In the genomic region with DNA sequence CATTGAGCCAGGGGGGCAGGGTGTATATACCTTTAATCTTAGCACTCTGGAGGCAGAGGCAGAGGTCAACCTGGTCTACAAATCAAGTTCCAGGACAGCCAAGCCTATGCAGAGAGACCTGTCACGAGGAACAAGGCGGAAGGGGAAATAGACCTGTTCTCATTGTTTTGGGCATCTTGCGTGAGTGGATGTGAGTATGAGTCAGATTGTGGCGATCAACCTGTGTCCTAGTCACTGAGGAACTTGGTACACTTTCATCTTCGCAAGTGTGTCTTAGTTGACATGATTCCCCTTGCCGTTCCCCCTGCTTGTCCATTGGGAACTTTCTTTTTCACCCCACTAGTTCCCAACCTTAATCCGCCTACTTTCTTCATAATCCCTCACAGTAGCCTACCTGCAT, we compare ENCODE assay signal across 19 mouse cellular contexts. TPM values are rescaled to one million over a fixed set of nuclear protein-coding genes. Genes with fewer than 3 reads are reported as not detected.
DNase-seq lines count a peak whose midpoint lies in the region; ATAC-seq and TF ChIP-seq lines count a peak whose summit lies in the region.
"Had no signal": no experiment of that assay in that cellular context is flagged by ENCODE, and none has a peak within 500 bp of the region (broad histone marks: within the 10 kb centered on the region; RNA-seq: fewer than 3 reads in every experiment).

No protein-coding gene starts in this region.

- peak; percentile 5 for DNase-seq in urinary bladder, postnatal 14 days (ENCODE audit: low spot score)
- no peak for DNase-seq in urinary bladder, postnatal 10 days (ENCODE audit: low spot score)
- peak; percentile 42 for DNase-seq in induced T-regulatory cell, adult 2 months (ENCODE audit: low read depth)
- no peak for DNase-seq in stomach, postnatal 0 days (ENCODE audit: low spot score)
- no peak for DNase-seq in forebrain, postnatal 0 days
- DNase-seq in hindbrain, embryonic 14.5 days (ENCODE audit: low spot score): no peak
- DNase-seq: adrenal gland, adult 2 months; adrenal gland, postnatal 14 days; cerebellum, adult 11 months; cerebellum, adult 2 months; cerebellum, adult 9-11 months; cerebellum, postnatal 25 days; gastrocnemius, postnatal 25 days had no signal

- WGBS in stomach, postnatal 0 days: 88% methylated on average over 7 of the region's 7 CpGs
- 96% methylated on average over 7 of the region's 7 CpGs for WGBS in forebrain, postnatal 0 days
- WGBS in hindbrain, embryonic 14.5 days: 96% methylated on average over 7 of the region's 7 CpGs

- no peak for TF ChIP-seq CTCF in stomach, postnatal 0 days (IDR thresholded peaks at IDR 0.05; ENCODE audit: low read depth)
- TF ChIP-seq CTCF in forebrain, postnatal 0 days (IDR thresholded peaks at IDR 0.05; ENCODE audit: low read depth): no peak

- no peaks in the 10 kb centered on the region for H3K27me3 ChIP-seq in stomach, postnatal 0 days (ENCODE audit: control insufficient read depth, insufficient read depth, low read length)
- no peaks in the 10 kb centered on the region for H3K27me3 ChIP-seq in forebrain, postnatal 0 days (ENCODE audit: insufficient read depth, low read length)
- no peaks in the 10 kb centered on the region for H3K27me3 ChIP-seq in hindbrain, embryonic 14.5 days (ENCODE audit: control insufficient read depth, insufficient read depth, low read length)
- H3K27me3 ChIP-seq: embryonic facial prominence, embryonic 12.5 days; embryonic facial prominence, embryonic 15.5 days; hindbrain, embryonic 12.5 days had no signal

- H3K27ac ChIP-seq in stomach, postnatal 0 days (replicated peaks): no peak overlapping the region
- H3K27ac ChIP-seq in forebrain, postnatal 0 days (ENCODE audit: low read depth, low read length): no peak overlapping the region
- no peak overlapping the region for H3K27ac ChIP-seq in hindbrain, embryonic 14.5 days
- H3K27ac ChIP-seq: embryonic facial prominence, embryonic 12.5 days; embryonic facial prominence, embryonic 15.5 days; hindbrain, embryonic 12.5 days had no signal

- ATAC-seq in stomach, postnatal 0 days (ENCODE audit: low FRiP score, low TSS enrichment): peak; percentile 72; the same call in 1 of the 2 replicates
- no peak for ATAC-seq in forebrain, postnatal 0 days
- ATAC-seq in hindbrain, embryonic 14.5 days (ENCODE audit: low FRiP score): no peak
- ATAC-seq: forebrain, embryonic 14.5 days; hindbrain, embryonic 16.5 days had no signal

- H3K36me3 ChIP-seq in stomach, postnatal 0 days (ENCODE audit: control insufficient read depth, insufficient read depth, low read length): no peaks in the 10 kb centered on the region
- no peaks in the 10 kb centered on the region for H3K36me3 ChIP-seq in forebrain, postnatal 0 days (ENCODE audit: insufficient read depth)
- no peaks in the 10 kb centered on the region for H3K36me3 ChIP-seq in hindbrain, embryonic 14.5 days (replicated peaks; ENCODE audit: control insufficient read depth, insufficient read depth)
- H3K36me3 ChIP-seq: embryonic facial prominence, embryonic 12.5 days; embryonic facial prominence, embryonic 15.5 days had no signal

- H3K4me2 ChIP-seq in stomach, postnatal 0 days (replicated peaks; ENCODE audit: low read depth): no peak overlapping the region
- no peak overlapping the region for H3K4me2 ChIP-seq in forebrain, postnatal 0 days (ENCODE audit: low read depth)
- H3K4me2 ChIP-seq in hindbrain, embryonic 14.5 days (replicated peaks): no peak overlapping the region
- H3K4me2 ChIP-seq: embryonic facial prominence, embryonic 12.5 days; embryonic facial prominence, embryonic 15.5 days; heart, embryonic 11.5 days; hindbrain, embryonic 12.5 days had no signal

- H3K9me3 ChIP-seq in stomach, postnatal 0 days (ENCODE audit: control insufficient read depth, low read length): no peaks in the 10 kb centered on the region
- no peaks in the 10 kb centered on the region for H3K9me3 ChIP-seq in forebrain, postnatal 0 days (ENCODE audit: low read length)
- no peaks in the 10 kb centered on the region for H3K9me3 ChIP-seq in hindbrain, embryonic 14.5 days (ENCODE audit: control insufficient read depth, low read length)
- H3K9me3 ChIP-seq: embryonic facial prominence, embryonic 12.5 days; embryonic facial prominence, embryonic 15.5 days; hindbrain, embryonic 12.5 days had no signal

- TF ChIP-seq EP300 in stomach, postnatal 0 days (optimal IDR thresholded peaks at IDR 0.05): no peak

- no peak overlapping the region for H3K9ac ChIP-seq in stomach, postnatal 0 days (ENCODE audit: low read length)
- no peak overlapping the region for H3K9ac ChIP-seq in forebrain, postnatal 0 days
- no peak overlapping the region for H3K9ac ChIP-seq in hindbrain, embryonic 14.5 days
- H3K9ac ChIP-seq: embryonic facial prominence, embryonic 12.5 days; embryonic facial prominence, embryonic 15.5 days; hindbrain, embryonic 12.5 days had no signal

- H3K4me3 ChIP-seq in stomach, postnatal 0 days (ENCODE audit: low read depth, low read length): no peak overlapping the region
- H3K4me3 ChIP-seq in forebrain, postnatal 0 days (ENCODE audit: low read depth, low read length): no peak overlapping the region
- no peak overlapping the region for H3K4me3 ChIP-seq in hindbrain, embryonic 14.5 days (replicated peaks; ENCODE audit: low read length)
- H3K4me3 ChIP-seq: embryonic facial prominence, embryonic 12.5 days; embryonic facial prominence, embryonic 15.5 days; hindbrain, embryonic 12.5 days had no signal

- no peaks in the 10 kb centered on the region for H3K4me1 ChIP-seq in stomach, postnatal 0 days (replicated peaks; ENCODE audit: control insufficient read depth, insufficient read depth)
- H3K4me1 ChIP-seq in forebrain, postnatal 0 days (ENCODE audit: insufficient read depth): 0 out of 2 replicates have a peak, but pooled peaks cover 5% of the 10 kb centered on the region
- H3K4me1 ChIP-seq in hindbrain, embryonic 14.5 days (replicated peaks; ENCODE audit: control insufficient read depth, insufficient read depth, low read length): no peaks in the 10 kb centered on the region
- H3K4me1 ChIP-seq: embryonic facial prominence, embryonic 15.5 days; hindbrain, embryonic 12.5 days had no signal

RNA-seq across cellular contexts. Expression of a gene that starts 26.9 kb away (rescaled TPM):
- polyA plus RNA-seq in stomach, postnatal 0 days (2015; fragmentation: Nextera tagmentation; extraction: Ambion mirVana): 92.7 and 93.2 TPM in 2 replicates
- total RNA-seq in forebrain, postnatal 0 days (2014; rRNA removed): 189 and 231 TPM in 2 replicates
- 165 and 207 TPM in 2 replicates for polyA plus RNA-seq in forebrain, postnatal 0 days (2015; fragmentation: Nextera tagmentation; extraction: Ambion mirVana)
- polyA plus RNA-seq in hindbrain, embryonic 14.5 days (2014; fragmentation: Nextera tagmentation; extraction: Ambion mirVana): 223 and 236 TPM in 2 replicates

RNA-seq across cellular contexts. Expression of a gene that starts 59.5 kb away (rescaled TPM):
- 5.9 and 6.2 TPM in 2 replicates for polyA plus RNA-seq in stomach, postnatal 0 days (2015; fragmentation: Nextera tagmentation; extraction: Ambion mirVana)
- total RNA-seq in forebrain, postnatal 0 days (2014; rRNA removed): 76.7 and 103 TPM in 2 replicates
- polyA plus RNA-seq in forebrain, postnatal 0 days (2015; fragmentation: Nextera tagmentation; extraction: Ambion mirVana): 123 and 131 TPM in 2 replicates
- polyA plus RNA-seq in hindbrain, embryonic 14.5 days (2014; fragmentation: Nextera tagmentation; extraction: Ambion mirVana): 118 and 124 TPM in 2 replicates

Comparison
In these comparisons a context has a peak if more than half of its experiments do, and no peak if none do; other contexts are left out.
1. DNase-seq: peak in urinary bladder, postnatal 14 days (single experiment) and induced T-regulatory cell, adult 2 months (single experiment); none in urinary bladder, postnatal 10 days (single experiment), stomach, postnatal 0 days (single experiment), forebrain, postnatal 0 days (single experiment) and hindbrain, embryonic 14.5 days (single experiment).
2. RNA of a gene that starts 59.5 kb away (polyA plus RNA-seq): 123 to 131 TPM in forebrain, postnatal 0 days and 118 to 124 TPM in hindbrain, embryonic 14.5 days; 5.9 to 6.2 TPM in stomach, postnatal 0 days; every median in the first group is over 10 times any median in the second.